Mouse (Mus musculus) T-cell, adult 2 months (primary cell): ENCODE results near the gene Olfr517.

Experiments used
- DNase-seq: peaks from one replicate; pipeline ENCODE4 v3.0.0; 2022; ENCODE audit warnings: low spot score

Olfr517 gene

DNA sequence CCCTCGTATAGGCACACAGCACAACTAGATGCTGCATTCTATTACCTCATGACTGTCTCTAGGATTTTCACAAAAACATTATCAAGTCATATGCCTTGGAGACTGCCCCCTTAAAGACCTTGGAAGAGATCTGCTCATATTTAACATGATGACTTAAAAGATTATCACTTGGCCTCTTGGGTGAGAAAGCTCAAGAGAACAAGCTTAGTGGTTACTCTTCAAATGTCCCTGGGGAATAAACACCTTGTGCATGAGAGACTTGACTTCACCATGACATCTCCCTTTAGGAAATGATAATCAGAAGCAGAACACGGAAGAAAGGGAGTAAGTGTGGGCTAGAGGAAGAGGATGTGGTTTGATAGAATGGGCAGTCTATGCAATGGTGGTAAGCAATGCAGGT is at the start of gene Olfr517:
Gene Olfr517, minus strand, starts transcription at position 101 of the 400 bp plus-strand sequence.
- no peak for DNase-seq

DNA sequence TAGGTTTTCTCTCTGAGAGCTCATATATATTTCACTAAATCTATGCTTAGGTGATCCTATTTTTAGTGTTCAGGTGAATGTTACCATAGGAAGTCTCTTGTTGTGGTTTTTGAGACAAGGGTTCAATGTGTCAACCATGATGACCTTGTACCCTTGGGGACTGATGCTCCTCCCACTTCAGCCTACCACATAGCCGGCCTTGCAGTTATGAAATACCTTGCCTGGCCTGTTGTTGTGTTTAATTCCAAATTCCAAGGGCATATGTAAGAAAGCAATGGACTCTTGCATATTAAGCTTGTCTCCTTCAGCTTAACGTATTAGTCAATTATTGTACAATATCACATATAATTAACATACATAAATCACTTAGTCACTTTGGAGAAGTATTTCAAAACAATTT is 31.8 kb upstream of the Olfr517 start:
- DNase-seq, result no peak

DNA sequence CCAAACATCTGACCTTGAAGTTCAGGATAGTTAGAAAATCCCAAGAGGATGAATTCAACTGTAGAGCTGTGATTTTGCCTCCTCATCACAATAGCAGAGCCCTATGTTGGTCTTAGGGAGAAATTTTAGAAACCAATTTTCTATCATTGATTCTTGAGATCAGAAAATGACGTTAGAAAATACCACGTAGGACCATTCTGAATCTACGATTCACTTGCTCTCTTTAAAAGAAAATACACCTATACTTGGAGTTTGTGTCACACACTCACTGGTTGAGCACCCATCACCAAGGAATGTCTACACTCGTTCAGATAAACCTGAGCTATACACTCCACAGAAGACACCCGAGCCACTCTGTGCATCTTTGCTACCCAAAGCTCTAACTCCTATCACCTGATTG is 22.1 kb upstream of the Olfr517 start, which contains the start of gene Olfr519:
Gene Olfr519, minus strand, starts transcription at position 101 of the 400 bp plus-strand sequence.
- DNase-seq, result no peak

DNA sequence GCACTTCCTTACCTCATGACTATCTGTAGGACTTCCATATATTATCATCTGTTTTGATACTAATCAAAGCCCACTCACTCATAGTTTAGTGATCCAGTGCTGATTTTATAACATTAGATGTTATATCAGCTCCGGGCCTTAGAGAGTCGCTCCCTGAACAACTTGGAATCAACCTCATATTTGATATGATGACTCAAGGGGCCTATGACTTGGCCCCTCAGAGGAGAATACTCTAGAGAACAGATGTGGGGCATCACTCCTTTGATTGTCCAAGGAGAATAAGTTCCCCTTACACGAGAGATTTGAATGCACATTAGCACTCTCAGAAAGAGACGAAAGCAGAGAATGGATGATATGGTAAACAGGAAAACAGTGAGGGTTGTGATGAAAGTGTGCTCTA is 12.7 kb upstream of the Olfr517 start, which contains the start of gene Olfr518:
Gene Olfr518, minus strand, starts transcription at position 101 of the 400 bp plus-strand sequence.
- no peak for DNase-seq

DNA sequence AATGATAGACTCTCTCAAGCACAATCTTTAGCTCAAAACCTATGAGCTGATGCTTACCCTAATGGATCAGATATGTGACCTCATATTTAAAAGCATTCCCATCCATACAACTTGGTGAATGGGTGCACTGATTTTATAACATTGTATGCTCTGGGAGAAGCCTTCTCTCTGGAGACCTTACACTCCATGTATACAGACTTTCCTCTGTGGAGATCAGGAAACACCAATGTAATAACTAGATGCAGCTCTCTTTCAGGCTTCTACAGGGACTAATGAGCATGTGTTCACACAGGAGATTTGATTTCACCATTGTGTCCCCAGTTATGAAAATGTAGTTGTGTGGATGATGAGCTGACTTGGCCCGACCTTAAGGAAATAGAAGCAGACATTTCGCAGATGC is 21.8 kb downstream of the Olfr517 start, which contains the start of gene Olfr516:
Gene Olfr516, minus strand, starts transcription at position 101 of the 400 bp plus-strand sequence.
- no peak for DNase-seq

DNA sequence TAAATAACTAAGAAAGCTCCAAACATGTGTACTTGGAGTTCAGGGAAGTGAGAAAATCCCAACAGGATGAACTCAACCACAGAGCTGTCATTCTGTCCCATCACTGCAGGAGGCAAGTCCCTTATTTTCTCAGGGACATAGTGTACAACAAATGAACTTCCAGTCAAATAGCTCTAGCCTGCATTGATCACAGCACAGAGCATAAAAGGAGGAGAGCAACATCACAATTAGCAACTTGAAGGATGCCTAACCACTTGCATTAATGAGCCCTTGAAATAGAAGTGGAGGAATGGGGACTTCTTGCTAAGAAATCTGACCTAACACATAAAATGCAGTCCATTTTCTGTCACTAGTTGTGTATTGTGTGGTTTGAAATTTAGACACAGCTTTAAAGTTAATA is 46.3 kb downstream of the Olfr517 start, which contains the start of gene Olfr514:
Gene Olfr514, minus strand, starts transcription at position 101 of the 400 bp plus-strand sequence.
- DNase-seq, result no peak
